Mouse (Mus musculus) kidney, adult 8-10 months (tissue): ENCODE measurements at regions not wholly inside any gene's neighbourhood (a gene's known extent, or its start where the extent isn't known, plus 50 kb on each side); places are given as distances from the start of the nearest gene placed in this dataset.

Experiments used
- DNase-seq, 2 experiments: peaks; one replicate each; pipeline ENCODE4 v3.0.0; 2022

DNA sequence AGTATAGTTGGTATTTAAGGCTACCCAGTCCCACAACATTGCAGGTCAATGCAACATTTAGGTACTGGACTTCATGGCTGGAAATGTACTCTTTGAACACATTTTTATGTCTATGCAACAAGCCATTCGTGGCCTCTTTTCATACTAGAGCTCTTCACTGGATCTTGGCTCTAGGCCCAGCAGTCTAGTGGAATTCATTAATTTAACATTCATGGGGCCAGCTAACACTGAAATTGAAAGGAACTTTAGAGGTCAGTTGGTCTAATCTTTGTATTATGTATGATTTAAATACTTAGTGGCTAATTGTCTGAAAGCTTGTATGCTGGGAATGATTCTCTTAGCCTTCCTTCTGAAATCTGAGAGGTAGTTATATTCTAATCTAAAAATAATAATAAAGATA, 695.5 kb upstream of the Lingo2 start:
- peak in 1 of 2 experiments; percentile 4 for DNase-seq
